Mouse (Mus musculus) liver, embryonic 18 days (tissue): ENCODE measurements around the gene Kif6. TPM values are rescaled to one million over a fixed set of nuclear protein-coding genes. Genes with fewer than 3 reads are reported as not detected.

ENCODE experiments used
- polyA plus RNA-seq: library from polyadenylated mRNA; depleted of rRNA; stranded (reverse); fragments of >200 nt; gene quantifications from 2 replicates; pipeline ENCODE4 v1.2.3, GENCODE M21; 2012; rRNA removed

The Kif6 gene
- 0.02 and 0.06 TPM in 2 replicates for polyA plus RNA-seq

DNA sequence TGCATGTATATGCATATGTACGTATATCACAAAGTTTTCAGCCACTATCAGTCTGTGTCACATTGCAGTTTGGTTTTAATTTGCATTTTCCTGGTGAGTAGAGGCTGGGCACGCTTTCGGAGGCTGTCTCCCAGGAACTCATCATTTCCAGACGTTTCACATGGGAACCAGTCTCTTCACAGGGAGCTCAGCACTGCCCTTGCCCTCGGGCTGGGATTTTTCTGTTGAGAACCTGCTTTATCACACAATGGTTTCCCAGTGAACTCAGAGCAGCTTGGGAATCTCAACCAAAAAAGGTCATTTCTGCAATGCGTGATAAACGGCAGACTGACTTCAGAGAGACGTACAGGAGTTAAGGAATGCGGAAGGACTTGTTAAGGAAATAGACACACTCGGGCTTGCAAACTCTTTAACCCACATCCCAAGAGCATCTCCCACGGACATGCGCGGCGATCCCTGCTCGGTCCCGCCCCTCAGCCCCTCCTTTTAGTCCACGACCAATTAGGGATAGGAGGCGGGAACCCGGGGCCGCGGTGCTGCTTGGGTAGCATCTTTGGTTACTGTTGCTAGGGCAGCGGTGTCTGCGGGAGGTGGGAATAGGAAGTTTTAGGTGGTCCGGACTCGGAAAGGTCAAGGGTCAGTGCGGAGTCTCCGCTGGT, at the start of gene Kif6:
Gene Kif6, plus strand, starts transcription at position 560 of the 659 bp plus-strand sequence.

Other genes with a start within 250 kb of the Kif6 start
- gene Mocs1, start 186.8 kb upstream of the Kif6 start, polyA plus RNA-seq: 21.4 and 23.8 TPM in 2 replicates
- gene Daam2, start 50.8 kb upstream of the Kif6 start, polyA plus RNA-seq: 0.71 TPM in 2 replicates